Mouse (Mus musculus): ENCODE results near the gene Gm10378. TPM values are rescaled to one million over a fixed set of nuclear protein-coding genes. Genes with fewer than 3 reads are reported as not detected.
"Not testable (repeated sequence)": the region's sequence is repeated elsewhere in the genome, so short reads cannot be mapped to it uniquely, and the experiment has no call there.

Gene Gm10378
- not detected in 2 replicates for polyA plus RNA-seq (2015; fragmentation: Nextera tagmentation; extraction: Ambion mirVana)

DNA sequence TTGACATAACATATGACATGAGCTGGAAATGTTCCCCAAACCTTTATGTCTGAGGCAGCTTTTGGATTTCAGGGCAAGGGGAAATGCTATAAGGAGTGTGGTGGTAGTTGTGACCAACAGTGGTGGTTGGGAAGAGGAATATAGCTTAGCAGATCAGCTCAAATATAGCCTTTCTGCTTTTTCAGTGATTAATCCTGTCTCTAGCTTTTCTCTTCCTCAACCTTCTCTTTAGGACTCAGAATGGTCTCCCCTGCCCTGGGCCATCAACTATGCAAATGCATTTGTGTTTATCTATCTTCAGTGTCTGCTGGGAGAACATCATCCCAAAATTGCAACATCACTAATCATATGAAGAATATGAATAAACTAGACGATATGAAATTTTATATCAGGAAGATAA is at the start of gene Gm10378:
Gm10378 (plus strand) TSS at position 301 of the 400 bp plus-strand sequence.
- not testable (repeated sequence) for ATAC-seq (ENCODE audit: borderline replicate concordance, extremely low read depth, low FRiP score, low TSS enrichment); H3K4me1 ChIP-seq; H3K9ac ChIP-seq; H3K27ac ChIP-seq; H3K4me3 ChIP-seq; H3K9me3 ChIP-seq; H3K27me3 ChIP-seq; H3K4me2 ChIP-seq; H3K36me3 ChIP-seq
- WGBS = no CpG with 5 or more reads among the region's 1 CpGs

DNA sequence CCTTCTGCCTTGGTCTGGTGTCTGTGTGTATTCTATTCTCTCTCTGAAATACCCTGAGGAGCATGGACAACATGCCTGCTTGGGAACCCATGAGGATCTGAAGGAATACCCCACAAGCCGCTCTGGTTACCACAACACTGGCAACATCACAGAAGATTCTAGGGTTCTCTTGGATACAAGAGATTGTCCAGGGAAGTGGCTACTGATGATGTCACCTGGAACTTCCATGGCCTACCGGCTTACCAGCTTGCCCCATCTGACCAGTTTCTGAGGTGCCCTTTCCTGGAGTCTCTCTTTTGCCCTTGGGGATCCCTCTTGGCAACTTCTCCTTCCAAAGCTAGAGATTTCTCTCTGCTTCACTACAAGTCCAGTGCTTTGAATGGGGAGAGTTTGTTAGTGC is 13.9 kb upstream of the Gm10378 start, which contains the start of gene Gm3633:
Gm3633 (minus strand) TSS at position 101 of the 400 bp plus-strand sequence.
- not testable (repeated sequence) for H3K9ac ChIP-seq; H3K4me1 ChIP-seq; H3K4me3 ChIP-seq; ATAC-seq (ENCODE audit: borderline replicate concordance, extremely low read depth, low FRiP score, low TSS enrichment); H3K27me3 ChIP-seq; H3K36me3 ChIP-seq; H3K27ac ChIP-seq; H3K9me3 ChIP-seq; H3K4me2 ChIP-seq
- WGBS = 88% methylated on average over 1 of the region's 2 CpGs

Small RNA genes lying within 50 kb of the gene (microRNA-seq; reads per million reads assigned to microRNA genes)
- not detected for gene Gm23620
- not detected for gene Gm25228

Other genes starting within 250 kb of the Gm10378 start
- not detected in 2 replicates for gene Gm8005, start 216.3 kb upstream of the Gm10378 start, polyA plus RNA-seq (2015; fragmentation: Nextera tagmentation; extraction: Ambion mirVana)
- gene Gm8011, start 192.1 kb upstream of the Gm10378 start, polyA plus RNA-seq (2015; fragmentation: Nextera tagmentation; extraction: Ambion mirVana) = not detected in 2 replicates
- not detected in 2 replicates for gene Gm8020, start 153.6 kb upstream of the Gm10378 start, polyA plus RNA-seq (2015; fragmentation: Nextera tagmentation; extraction: Ambion mirVana)
- gene Gm8024, start 131.7 kb upstream of the Gm10378 start, polyA plus RNA-seq (2015; fragmentation: Nextera tagmentation; extraction: Ambion mirVana) = not detected in 2 replicates
- gene Gm17124, start 56.1 kb upstream of the Gm10378 start, polyA plus RNA-seq (2015; fragmentation: Nextera tagmentation; extraction: Ambion mirVana) = not detected in 2 replicates
- gene Gm3633, start 14.0 kb upstream of the Gm10378 start, polyA plus RNA-seq (2015; fragmentation: Nextera tagmentation; extraction: Ambion mirVana) = not detected in 2 replicates
- not detected in 2 replicates for gene Gm3015, start 112.9 kb downstream of the Gm10378 start, polyA plus RNA-seq (2015; fragmentation: Nextera tagmentation; extraction: Ambion mirVana)
- gene Gm10377, start 142.0 kb downstream of the Gm10378 start, polyA plus RNA-seq (2015; fragmentation: Nextera tagmentation; extraction: Ambion mirVana) = not detected in 2 replicates
- gene Gm21977, start 197.5 kb downstream of the Gm10378 start, polyA plus RNA-seq (2015; fragmentation: Nextera tagmentation; extraction: Ambion mirVana) = not detected in 2 replicates

Measured in lung, embryonic 15.5 days (tissue).